Mouse (Mus musculus) kidney, postnatal 10 days (tissue): ENCODE results near the gene Ermap.

Experiments used
- DNase-seq: peaks from one replicate; pipeline ENCODE4 v3.0.0; 2021; ENCODE audit warnings: mixed read lengths

Gene Ermap

GRCm38 (mm10) chr4:119183525-119183924 is 6.3 kb downstream of the Ermap start:
- no peak for DNase-seq

DNA sequence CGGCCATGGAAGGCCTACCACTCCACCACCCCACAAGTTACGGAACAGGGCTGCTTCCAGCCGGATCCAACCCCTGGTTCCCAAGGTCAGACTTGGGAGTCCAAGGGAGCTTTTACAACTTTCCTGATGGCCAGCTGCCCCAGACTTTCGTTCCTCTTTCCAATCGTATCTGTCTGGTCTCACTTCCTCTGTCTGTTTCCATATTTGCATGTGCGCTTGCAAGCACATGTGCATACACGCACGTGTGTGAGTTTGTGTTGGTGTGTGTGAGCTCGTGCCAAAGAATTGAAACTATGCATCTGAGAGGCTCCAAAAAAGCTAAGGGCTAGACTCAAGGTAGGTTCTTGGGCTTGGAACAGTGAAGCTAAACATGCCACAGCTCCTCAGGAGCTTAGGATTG is 8.4 kb downstream of the Ermap start:
- DNase-seq: no peak

DNA sequence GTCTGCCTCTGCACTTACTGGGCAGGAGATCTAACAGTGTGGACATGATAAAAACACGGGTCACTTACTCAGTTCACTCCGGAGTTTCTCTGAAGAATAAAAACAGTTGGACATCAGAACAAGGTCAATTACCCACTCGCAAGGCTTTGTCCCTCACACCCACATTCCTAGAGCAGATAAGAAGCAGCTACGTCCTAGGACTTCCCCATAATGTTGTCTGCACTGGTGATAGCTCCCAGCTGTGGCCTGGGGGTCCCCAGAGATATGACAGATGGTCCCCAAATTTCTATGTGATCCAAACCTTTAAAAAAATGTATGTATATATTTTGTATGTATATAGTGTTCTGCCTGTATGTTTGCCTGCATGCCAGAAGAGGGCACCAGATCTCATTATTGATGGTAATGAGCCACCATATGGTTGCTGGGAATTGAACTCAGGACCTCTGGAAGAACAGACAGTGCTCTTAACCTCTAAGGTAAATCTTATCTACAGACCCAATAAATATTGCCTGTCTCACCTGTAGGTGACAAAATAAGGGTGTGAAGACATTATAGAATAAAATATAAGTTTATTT is 9.6 kb downstream of the Ermap start:
- DNase-seq: no peak

- DNase-seq: peak; percentile 54
Observed at GRCm38 (mm10) chr4:119178331-119178730, 11.5 kb downstream of the Ermap start.

DNA sequence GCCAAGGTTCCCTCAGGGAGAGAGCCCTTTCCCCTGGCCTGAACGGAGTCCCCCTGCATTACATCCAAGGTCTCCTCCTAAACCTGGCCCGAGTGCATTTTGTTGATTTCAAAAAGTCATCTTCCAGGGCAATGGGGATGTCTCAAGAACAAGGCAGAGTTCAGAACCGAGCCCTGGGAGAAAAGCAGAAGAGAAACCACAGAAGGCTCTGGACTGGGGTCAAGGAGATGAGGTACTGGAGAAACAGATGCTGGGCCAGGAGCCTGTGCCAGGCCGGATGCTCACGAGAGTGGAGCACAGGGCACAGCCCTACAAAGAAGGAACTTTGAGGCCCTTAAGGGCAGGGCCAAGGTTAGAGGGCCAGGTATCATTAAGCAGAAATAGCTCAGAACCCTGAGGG is 12.1 kb downstream of the Ermap start:
- no peak for DNase-seq

DNA sequence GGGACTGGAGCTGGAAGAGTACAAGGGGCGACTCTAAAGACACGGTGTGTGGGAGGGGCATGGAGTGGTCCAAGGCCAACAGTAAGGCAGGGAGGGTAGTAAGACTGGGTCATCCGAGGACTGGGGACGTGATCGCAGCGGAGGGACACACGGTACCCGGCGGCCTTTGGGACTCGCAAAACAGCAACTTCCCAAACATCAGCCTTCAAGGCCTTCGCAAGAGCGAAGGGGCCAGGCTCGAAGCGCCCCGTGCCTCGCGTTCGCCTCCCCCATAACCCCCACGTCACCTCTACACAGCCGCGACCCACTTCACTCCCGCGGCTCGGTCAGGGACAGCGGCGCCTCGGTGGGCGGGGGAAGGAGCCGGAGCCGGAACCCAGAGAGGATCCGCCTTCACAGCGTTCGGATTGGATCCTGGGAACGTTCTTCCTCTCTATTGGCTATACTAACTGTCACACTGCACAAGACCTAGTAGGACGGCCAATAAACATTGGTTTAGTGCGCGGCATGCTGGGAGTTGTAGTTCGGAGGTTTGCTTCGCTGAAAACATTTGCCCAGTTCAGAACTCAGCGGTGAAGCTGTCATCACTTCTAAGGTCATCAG is 15.9 kb downstream of the Ermap start, which contains the start of gene Zfp691:
Gene Zfp691 (minus strand): TSS at position 345 of the 603 bp plus-strand sequence.
- DNase-seq: peak; percentile 96

DNA sequence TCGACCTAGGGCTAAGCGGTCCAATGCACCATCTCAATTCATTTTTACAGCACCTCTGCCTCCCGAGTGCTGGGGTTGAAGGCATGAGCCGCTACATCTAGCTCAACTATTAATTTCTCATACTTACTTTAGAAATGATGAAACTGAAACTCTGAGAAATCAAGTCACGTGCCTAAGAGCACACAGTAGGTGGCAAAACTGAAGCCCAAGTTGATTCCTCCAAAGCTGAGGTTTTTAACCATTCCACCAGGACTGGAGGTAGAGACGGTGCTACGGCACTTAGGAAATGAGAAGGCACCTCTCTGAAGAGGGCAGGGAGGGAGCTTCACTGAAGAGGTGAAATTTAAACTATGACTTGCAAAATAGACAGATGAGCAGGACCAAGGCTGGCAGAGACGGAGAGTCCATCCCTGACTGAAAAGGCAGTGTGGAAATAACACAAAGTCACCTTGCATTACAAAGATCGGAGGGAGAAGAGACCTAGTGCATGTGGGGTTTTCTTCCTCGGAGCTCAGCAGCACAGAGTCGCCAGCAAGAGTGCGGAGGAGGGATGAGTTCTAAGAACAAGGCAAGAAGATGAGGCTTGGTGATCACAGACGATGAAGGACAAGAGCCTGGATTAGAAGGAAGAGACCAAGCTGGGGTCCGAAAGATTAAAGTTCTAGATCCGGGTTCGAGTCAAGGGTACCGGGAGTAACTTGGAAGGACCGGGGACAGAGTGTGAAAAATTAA is 16.7 kb downstream of the Ermap start:
- DNase-seq: no peak

- peak; percentile 91 for DNase-seq
Observed at GRCm38 (mm10) chr4:119167663-119168062, 22.1 kb downstream of the Ermap start.

GRCm38 (mm10) chr4:119167068-119167467 is 22.7 kb downstream of the Ermap start:
- no peak for DNase-seq

- no peak for DNase-seq
Observed at GRCm38 (mm10) chr4:119165916-119166315, 23.9 kb downstream of the Ermap start.

- no peak for DNase-seq
Observed at GRCm38 (mm10) chr4:119162990-119163389, 26.8 kb downstream of the Ermap start.

- no peak for DNase-seq
Observed at GRCm38 (mm10) chr4:119161358-119161757, 28.5 kb downstream of the Ermap start.

- no peak for DNase-seq
Observed at GRCm38 (mm10) chr4:119157891-119158290, 31.9 kb downstream of the Ermap start.

GRCm38 (mm10) chr4:119157186-119157585 is 32.6 kb downstream of the Ermap start:
- DNase-seq: peak; percentile 86

GRCm38 (mm10) chr4:119148741-119149140 is 41.1 kb downstream of the Ermap start:
- DNase-seq: no peak

DNA sequence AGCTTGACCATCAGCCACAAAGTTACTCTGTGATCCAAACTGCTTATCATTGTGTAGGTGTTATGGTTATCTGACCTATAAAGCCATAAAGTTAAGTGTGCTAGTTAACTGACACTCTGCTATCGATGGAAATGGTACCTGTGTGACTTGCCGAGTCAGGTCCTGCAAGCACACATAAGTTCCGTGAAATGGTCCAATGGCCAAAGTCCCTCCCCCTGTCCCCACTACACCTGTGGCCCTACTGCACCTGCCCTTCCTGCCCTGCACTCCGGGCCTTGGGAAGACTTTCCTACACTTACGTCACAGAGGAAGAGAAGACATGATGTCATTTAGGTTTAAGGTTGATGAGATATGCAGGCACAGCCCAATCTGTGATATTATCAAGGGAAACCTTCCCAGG is 42.5 kb downstream of the Ermap start:
- no peak for DNase-seq

DNA sequence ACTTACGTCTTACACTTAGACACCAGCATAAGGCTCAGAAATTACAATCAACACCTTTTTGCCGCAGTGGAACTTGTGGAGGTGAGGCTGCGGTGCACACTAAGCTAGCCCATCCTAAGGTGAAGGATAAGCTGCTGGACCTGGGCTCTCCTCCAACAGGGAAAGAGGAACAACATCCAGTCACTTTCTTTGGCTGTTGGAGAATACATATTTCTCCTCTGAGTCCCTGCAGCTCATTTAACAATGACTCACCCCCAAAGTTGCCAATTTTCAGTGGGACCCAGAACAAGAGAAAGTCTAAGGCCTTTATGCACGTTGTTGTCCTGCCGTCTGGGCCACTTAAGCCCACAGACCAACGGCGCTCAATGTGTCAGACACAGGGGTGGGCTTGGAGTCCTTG is 43.0 kb downstream of the Ermap start:
- DNase-seq: no peak

DNA sequence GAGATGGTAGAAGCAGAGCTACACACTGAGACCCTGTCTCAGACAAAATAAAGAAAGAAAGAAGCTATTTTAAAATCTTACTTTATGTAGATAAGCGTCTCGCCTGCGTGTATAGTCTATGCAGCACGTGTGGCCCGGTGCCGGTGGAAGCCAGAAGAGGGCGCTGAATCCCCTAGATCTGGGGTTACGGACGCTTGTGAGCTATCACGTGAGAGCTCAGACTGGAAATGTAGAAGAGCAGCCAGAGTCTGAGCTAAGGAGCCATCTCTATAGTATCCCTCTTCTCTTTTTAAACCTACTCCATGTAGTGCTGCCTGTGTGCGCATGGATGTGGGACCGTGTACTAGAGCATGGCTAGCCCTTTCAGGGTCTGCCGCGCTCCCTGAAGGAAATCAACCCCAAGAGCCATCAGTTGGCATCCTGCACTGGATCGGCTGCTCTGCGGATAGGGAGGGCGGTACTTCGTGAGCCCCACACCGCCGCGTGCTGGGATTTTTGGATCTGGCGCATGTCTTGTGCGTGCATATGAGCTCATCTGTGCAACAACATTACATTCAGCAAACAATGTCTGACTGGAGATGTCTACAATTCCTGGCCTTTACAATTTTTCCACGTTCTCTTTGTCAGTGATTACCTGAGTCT is 47.5 kb downstream of the Ermap start:
- peak; percentile 79 for DNase-seq

- no peak for DNase-seq
Observed at GRCm38 (mm10) chr4:119141191-119141590, 48.6 kb downstream of the Ermap start.

GRCm38 (mm10) chr4:119140126-119140525 is 49.7 kb downstream of the Ermap start:
- peak; percentile 57 for DNase-seq

DNA sequence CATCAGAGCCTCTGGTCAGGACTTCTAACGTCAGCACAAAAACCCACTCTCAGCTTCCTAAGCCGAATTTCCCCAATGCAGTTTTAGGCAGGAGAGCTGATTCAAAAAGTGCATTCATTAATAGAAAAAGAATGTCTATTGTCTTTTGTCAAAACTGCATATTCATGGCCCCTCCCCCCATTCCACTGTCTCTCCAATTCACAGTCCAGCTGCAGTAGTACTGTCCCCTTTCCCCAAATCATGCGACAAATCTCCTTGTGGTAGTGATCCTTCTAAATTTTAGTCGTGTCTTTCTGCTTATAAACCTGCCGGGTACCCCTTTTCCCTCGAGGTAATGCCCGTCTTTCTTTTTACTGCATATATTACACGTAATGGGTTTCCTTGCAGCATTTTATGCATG is 51.0 kb downstream of the Ermap start:
- DNase-seq: no peak

GRCm38 (mm10) chr4:119138171-119138570 is 51.6 kb downstream of the Ermap start:
- peak; percentile 88 for DNase-seq

DNA sequence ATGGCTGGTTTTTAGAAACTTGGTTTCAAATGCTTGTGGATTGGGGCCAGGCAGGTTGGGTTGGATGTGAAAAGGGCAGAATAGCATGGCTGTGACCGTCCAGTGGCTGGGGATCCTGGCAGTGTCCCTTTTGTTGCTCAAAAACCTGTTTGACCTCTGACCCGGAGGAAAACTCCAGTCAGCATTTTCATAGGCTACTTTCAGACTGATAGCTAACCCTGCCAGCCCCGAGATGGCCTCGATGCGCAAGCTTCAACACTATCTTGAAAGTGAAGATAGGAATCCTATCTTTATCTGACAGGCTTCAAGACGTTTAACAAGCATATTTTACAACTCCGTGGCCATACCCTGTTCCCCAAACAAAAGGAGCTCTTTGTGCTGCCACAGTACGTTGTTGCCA is 52.5 kb downstream of the Ermap start:
- no peak for DNase-seq

DNA sequence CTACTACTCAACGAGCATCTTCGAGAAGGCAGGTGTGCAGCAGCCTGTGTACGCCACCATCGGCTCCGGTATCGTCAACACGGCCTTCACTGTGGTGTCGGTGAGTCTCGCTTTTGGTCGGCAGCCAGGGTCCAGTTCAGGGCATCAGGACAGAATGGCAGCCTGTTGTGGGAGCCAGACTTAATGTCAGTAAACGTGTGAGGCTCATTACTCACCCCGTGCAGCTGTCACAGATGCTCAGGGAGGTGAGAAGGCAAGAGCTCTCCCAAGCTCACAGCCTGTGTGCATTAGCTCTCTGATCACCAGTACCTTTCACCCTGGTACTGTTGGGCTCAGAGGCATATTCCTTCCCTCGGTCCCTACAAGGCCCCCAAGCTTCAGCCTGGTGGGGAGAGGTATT is 56.0 kb downstream of the Ermap start:
- no peak for DNase-seq
